Mouse (Mus musculus) C2C12 (cell line): Measurements from ENCODE around the gene 2410004P03Rik. TPM values are rescaled to one million over a fixed set of nuclear protein-coding genes. Genes with fewer than 3 reads are reported as not detected.
A peak's percentile ranks its signal among the peaks of the same experiment; 100 is the strongest.
"Not testable (repeated sequence)": the region's sequence is repeated elsewhere in the genome, so short reads cannot be mapped to it uniquely, and the experiment has no call there.

Source experiments
- H3K27me3 ChIP-seq: one replicate; pipeline ENCODE4 v1.6.1; 2011; ENCODE audit not compliant: control insufficient read depth, insufficient read depth, insufficient read length
- H3K36me3 ChIP-seq: one replicate; pipeline ENCODE4 v1.6.1; 2011; ENCODE audit not compliant: control insufficient read depth, insufficient read depth
- H3K4me3 ChIP-seq: one replicate; pipeline ENCODE4 v1.5.1; 2011; ENCODE audit warnings: mild to moderate bottlenecking, control low read depth; ENCODE audit not compliant: poor library complexity, insufficient read depth, severe bottlenecking
- H3K79me2 ChIP-seq: one replicate; pipeline ENCODE4 v1.6.1; 2011; ENCODE audit not compliant: control insufficient read depth, insufficient read depth
- H3K79me3 ChIP-seq: one replicate; pipeline ENCODE4 v1.6.1; 2011; ENCODE audit warnings: low read depth, control low read depth
- H3ac ChIP-seq: one replicate; pipeline ENCODE3; 2011; ENCODE audit warnings: low read depth; ENCODE audit not compliant: control insufficient read depth, insufficient read length
- CEBPB ChIP-seq: IDR thresholded peaks from one replicate; pipeline ENCODE4 v1.6.1; 2011; ENCODE audit warnings: low read depth, mild to moderate bottlenecking, control low read depth, moderate library complexity
- CTCF ChIP-seq: IDR thresholded peaks from one replicate; pipeline ENCODE4 v1.5.1; 2011; ENCODE audit not compliant: control insufficient read depth, insufficient read depth, insufficient read length
- FOSL1 ChIP-seq: IDR thresholded peaks from one replicate; pipeline ENCODE4 v1.8.0; 2011; ENCODE audit warnings: mild to moderate bottlenecking, low read length; ENCODE audit not compliant: poor library complexity, insufficient read depth, severe bottlenecking
- MAX ChIP-seq: IDR thresholded peaks from one replicate; pipeline ENCODE4 v1.6.1; 2011; ENCODE audit warnings: mild to moderate bottlenecking, control low read depth
- MYOD1 ChIP-seq: IDR thresholded peaks from one replicate; pipeline ENCODE4 v1.6.1; 2011; ENCODE audit warnings: low read depth; ENCODE audit not compliant: control insufficient read depth, insufficient read length
- MYOG ChIP-seq: IDR thresholded peaks from one replicate; pipeline ENCODE4 v1.6.1; 2011; ENCODE audit not compliant: control insufficient read depth, insufficient read length; ENCODE audit errors: extremely low read depth
- USF1 ChIP-seq: IDR thresholded peaks from one replicate; pipeline ENCODE4 v1.6.1; 2011; ENCODE audit warnings: low read depth, mild to moderate bottlenecking, control low read depth, moderate library complexity
- polyA plus RNA-seq: library from polyadenylated mRNA; unstranded; fragments of >200 nt; fragmentation: generic; extraction: Trizol; gene quantifications from one replicate; pipeline ENCODE4 v1.2.1, GENCODE M21; 2012; ENCODE audit warnings: missing spikeins

The 2410004P03Rik gene
- polyA plus RNA-seq, 1 experiment, result 0.02 TPM

- Histone ChIP-seq H3K79me2 (peaks cover 12% of the 10 kb centered on the region), H3K79me3 (no peaks in the 10 kb centered on the region), H3K36me3 (no peaks in the 10 kb centered on the region), H3K27me3 (no peaks in the 10 kb centered on the region), H3ac (peak overlapping the region; percentile 77), H3K4me3 (peak overlapping the region; percentile 34)
- TF ChIP-seq MYOD1 (peak; percentile 44), MAX (peak; percentile 97), CEBPB (no peak)
Observed at GRCm38 (mm10) chr12:17033464-17033841, 21.9 kb upstream of the 2410004P03Rik start.

GRCm38 (mm10) chr12:17032694-17033463 lies 21.4 kb upstream of the 2410004P03Rik start:
- Histone ChIP-seq H3K79me3 (no peaks in the 10 kb centered on the region), H3K79me2 (peaks cover 12% of the 10 kb centered on the region), H3K4me3 (no peak overlapping the region), H3K36me3 (no peaks in the 10 kb centered on the region), H3ac (no peak overlapping the region), H3K27me3 (no peaks in the 10 kb centered on the region)
- TF ChIP-seq CTCF (no peak), MYOD1 (no peak), FOSL1 (no peak), MYOG (no peak), CEBPB (no peak), USF1 (no peak), MAX (no peak)

- Histone ChIP-seq H3K4me3 (no peak overlapping the region), H3K27me3 (no peaks in the 10 kb centered on the region), H3K36me3 (no peaks in the 10 kb centered on the region), H3K79me2 (no peaks in the 10 kb centered on the region), H3K79me3 (no peaks in the 10 kb centered on the region), H3ac (no peak overlapping the region)
- TF ChIP-seq FOSL1 (no peak), USF1 (no peak), MYOG (no peak), CTCF (no peak), MAX (no peak)
Observed at GRCm38 (mm10) chr12:17024554-17025110, 13.1 kb upstream of the 2410004P03Rik start.

GRCm38 (mm10) chr12:17022145-17022544 lies 10.6 kb upstream of the 2410004P03Rik start:
- TF ChIP-seq CTCF (no peak), USF1 (no peak), MAX (no peak), MYOD1 (no peak), FOSL1 (no peak), MYOG (no peak)
- no peaks in the 10 kb centered on the region for H3K36me3 ChIP-seq
- H3ac ChIP-seq, result no peak overlapping the region
- no peaks in the 10 kb centered on the region for H3K27me3 ChIP-seq
- no peaks in the 10 kb centered on the region for H3K79me2 ChIP-seq
- no peak overlapping the region for H3K4me3 ChIP-seq
- H3K79me3 ChIP-seq, result no peaks in the 10 kb centered on the region

DNA sequence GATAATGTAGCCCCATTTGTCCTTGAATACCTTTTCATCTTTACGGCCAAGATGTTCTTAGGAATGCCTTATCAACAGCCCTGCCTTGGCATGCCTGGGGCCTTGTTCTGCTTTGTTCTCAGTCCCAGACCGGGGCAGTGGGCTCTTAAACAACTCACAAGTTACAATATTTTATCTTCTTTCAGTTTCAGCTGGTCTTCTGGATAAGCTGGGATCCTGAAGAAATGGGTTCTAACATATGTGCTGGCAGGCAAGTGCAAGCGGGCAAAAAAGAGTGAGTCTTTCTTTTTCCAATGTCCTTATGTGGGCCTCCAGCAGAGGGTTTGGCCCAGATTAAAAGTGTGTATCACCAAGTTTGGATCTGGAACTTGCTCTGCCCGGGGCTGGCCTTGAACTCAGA lies 9.6 kb upstream of the 2410004P03Rik start:
- H3K79me3 ChIP-seq, H3K27me3 ChIP-seq, H3K36me3 ChIP-seq, H3K79me2 ChIP-seq, H3ac ChIP-seq, H3K4me3 ChIP-seq: not testable (repeated sequence)

DNA sequence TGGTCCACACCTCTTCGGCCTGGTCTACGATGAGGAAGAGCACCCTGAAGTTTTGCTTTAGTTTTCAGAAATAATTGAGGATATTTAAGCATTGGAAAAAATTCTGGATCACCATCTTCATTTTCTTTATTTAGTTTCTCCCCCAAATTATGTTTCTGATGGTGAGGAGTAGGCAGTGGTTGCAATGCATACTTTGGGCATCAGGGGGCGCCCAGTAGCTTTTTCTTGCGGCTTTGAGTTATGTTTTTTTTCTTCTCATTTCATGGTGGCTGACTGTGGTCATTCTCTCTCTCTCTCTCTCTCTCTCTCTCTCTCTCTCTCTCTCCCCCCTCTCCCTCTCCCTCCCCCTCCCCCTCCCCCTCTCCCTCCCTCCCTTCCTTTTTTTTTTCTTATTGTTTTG lies 6.9 kb upstream of the 2410004P03Rik start:
- H3K79me3 ChIP-seq, result no peaks in the 10 kb centered on the region
- H3K4me3 ChIP-seq, result no peak overlapping the region
- no peaks in the 10 kb centered on the region for H3K79me2 ChIP-seq
- no peaks in the 10 kb centered on the region for H3K36me3 ChIP-seq
- no peak overlapping the region for H3ac ChIP-seq
- no peaks in the 10 kb centered on the region for H3K27me3 ChIP-seq
- TF ChIP-seq MYOD1, result no peak
- no peak for TF ChIP-seq MAX
- no peak for TF ChIP-seq CTCF
